ENCODE assay signal across 19 mouse cellular contexts in genomic region chrX:11098366-11098765, GRCm38 (mm10).
DNase-seq lines count a peak whose midpoint lies in the region; ATAC-seq lines count a peak whose summit lies in the region.
"Had no signal": no experiment of that assay in that cellular context is flagged by ENCODE, and none has a peak within 500 bp of the region (broad histone marks: within the 10 kb centered on the region; RNA-seq: fewer than 3 reads in every experiment).

No protein-coding gene starts in this region.

- no peak overlapping the region for H3K4me2 ChIP-seq in hindbrain, embryonic 11.5 days (replicated peaks; ENCODE audit: low read depth, low read length)
- H3K4me2 ChIP-seq in hindbrain, embryonic 12.5 days (replicated peaks), result no peak overlapping the region
- H3K4me2 ChIP-seq: heart, embryonic 12.5 days; liver, embryonic 11.5 days; neural tube, embryonic 12.5 days had no signal

- no peaks in the 10 kb centered on the region for H3K9me3 ChIP-seq in hindbrain, embryonic 11.5 days (ENCODE audit: control insufficient read depth, low read length)
- no peaks in the 10 kb centered on the region for H3K9me3 ChIP-seq in hindbrain, embryonic 12.5 days (replicated peaks)
- H3K9me3 ChIP-seq: heart, embryonic 12.5 days; hindbrain, embryonic 10.5 days; neural tube, embryonic 12.5 days had no signal

- no peaks in the 10 kb centered on the region for H3K36me3 ChIP-seq in hindbrain, embryonic 11.5 days (ENCODE audit: control insufficient read depth, insufficient read depth, low read length)
- H3K36me3 ChIP-seq in hindbrain, embryonic 12.5 days, result no peaks in the 10 kb centered on the region
- H3K36me3 ChIP-seq: heart, embryonic 12.5 days; hindbrain, embryonic 10.5 days; neural tube, embryonic 12.5 days had no signal

- H3K9ac ChIP-seq in hindbrain, embryonic 11.5 days (ENCODE audit: low read depth, low read length), result no peak overlapping the region
- no peak overlapping the region for H3K9ac ChIP-seq in hindbrain, embryonic 12.5 days
- H3K9ac ChIP-seq: heart, embryonic 12.5 days; liver, postnatal 0 days; neural tube, embryonic 12.5 days had no signal

- peak; percentile 49 to 71 for DNase-seq in adrenal gland, adult (ENCODE audit: inconsistent age in 2 of 2, low spot score in 1 of 2)
- no peak for DNase-seq in adrenal gland, postnatal 4 days (ENCODE audit: low spot score in 2 of 2)
- DNase-seq in hindbrain, embryonic 11.5 days (ENCODE audit: low spot score), result no peak
- peak; percentile 32 for DNase-seq in 3T3-L1 (ENCODE audit: low read depth, low spot score)
- peak; percentile 5 for DNase-seq in adrenal gland, postnatal 25 days
- no peak for DNase-seq in gastrocnemius, postnatal 4 days (ENCODE audit: low spot score in 2 of 2)
- no peak for DNase-seq in frontal cortex, postnatal 10 days (ENCODE audit: low spot score in 2 of 2)
- DNase-seq: cerebellum, adult 8-10 months; heart, postnatal 10 days; kidney, adult 2 months; kidney, postnatal 14 days; liver, postnatal 0 days had no signal

- no peaks in the 10 kb centered on the region for H3K4me1 ChIP-seq in hindbrain, embryonic 11.5 days (replicated peaks; ENCODE audit: control insufficient read depth, insufficient read depth, low read length)
- peaks cover 16% of the 10 kb centered on the region for H3K4me1 ChIP-seq in hindbrain, embryonic 12.5 days
- H3K4me1 ChIP-seq: heart, embryonic 12.5 days; neural tube, embryonic 12.5 days had no signal

- peak; percentile 43; the same call in 1 of the 2 replicates for ATAC-seq in hindbrain, embryonic 11.5 days (ENCODE audit: low FRiP score)
- no peak for ATAC-seq in hindbrain, embryonic 12.5 days (ENCODE audit: low FRiP score)
- ATAC-seq: inflammation-experienced regulatory T-cells, adult 6 months; liver, postnatal 0 days had no signal

- no peak overlapping the region for H3K27ac ChIP-seq in hindbrain, embryonic 11.5 days (ENCODE audit: low read depth, low read length)
- H3K27ac ChIP-seq in hindbrain, embryonic 12.5 days, result no peak overlapping the region
- H3K27ac ChIP-seq: macrophage; neural tube, embryonic 12.5 days had no signal

- WGBS in hindbrain, embryonic 11.5 days, result 47% methylated on average over 4 of the region's 4 CpGs
- WGBS in hindbrain, embryonic 12.5 days, result 44% methylated on average over 4 of the region's 4 CpGs

- H3K27me3 ChIP-seq in hindbrain, embryonic 11.5 days (ENCODE audit: control insufficient read depth, insufficient read depth, low read length), result no peaks in the 10 kb centered on the region
- peaks cover 3% of the 10 kb centered on the region; the same call in 1 of the 2 replicates for H3K27me3 ChIP-seq in hindbrain, embryonic 12.5 days
- H3K27me3 ChIP-seq: neural tube, embryonic 12.5 days had no signal

- no peak overlapping the region for H3K4me3 ChIP-seq in hindbrain, embryonic 11.5 days (ENCODE audit: low read depth, low read length)
- no peak overlapping the region for H3K4me3 ChIP-seq in hindbrain, embryonic 12.5 days
- H3K4me3 ChIP-seq: heart, embryonic 12.5 days; hindbrain, embryonic 10.5 days; neural tube, embryonic 12.5 days had no signal

Comparison
In these comparisons a context has a peak if more than half of its experiments do, and no peak if none do; other contexts are left out.
1. DNase-seq: peak in adrenal gland, adult (2 of 2), 3T3-L1 (single experiment) and adrenal gland, postnatal 25 days (single experiment); none in adrenal gland, postnatal 4 days (0 of 2), hindbrain, embryonic 11.5 days (single experiment), gastrocnemius, postnatal 4 days (0 of 2) and frontal cortex, postnatal 10 days (0 of 2).